Mouse (Mus musculus) megakaryocyte-erythroid progenitor cell, adult 5 weeks (primary cell): ENCODE results near the gene Olfr809. TPM values are rescaled to one million over a fixed set of nuclear protein-coding genes. Genes with fewer than 3 reads are reported as not detected.

Experiments
- polyA plus RNA-seq: library from polyadenylated mRNA; stranded (reverse); fragments of >175 nt; gene quantifications from 2 replicates; pipeline ENCODE4 v1.2.3, GENCODE M21; 2012

The Olfr809 gene
- polyA plus RNA-seq, result not detected in 2 replicates

DNA sequence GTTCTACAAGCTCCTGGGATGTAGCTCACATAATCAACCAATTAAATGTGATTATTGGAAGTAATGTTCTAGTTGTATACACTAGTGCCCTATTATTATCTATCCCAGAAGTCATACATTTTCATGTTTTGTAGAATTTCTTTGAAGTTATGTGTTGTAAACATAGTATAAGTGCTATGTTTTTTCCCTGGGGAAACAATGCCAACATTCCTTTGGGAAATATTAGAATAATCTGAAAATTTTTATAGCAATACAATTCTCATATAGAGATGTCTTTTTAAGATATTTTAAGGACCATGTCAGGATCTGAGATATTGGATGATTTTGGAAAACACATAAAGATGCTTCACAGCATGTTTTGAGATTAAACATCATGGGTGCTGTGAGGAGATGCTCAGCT is at the start of gene Olfr809:
TSS of gene Olfr809 (plus strand) at position 301 of the 400 bp plus-strand sequence.

GRCm38 (mm10) chr10:129729275-129729674 is 45.2 kb upstream of the Olfr809 start, which contains the start of gene Olfr805:
TSS of gene Olfr805 (minus strand) at chr10:129729375.

DNA sequence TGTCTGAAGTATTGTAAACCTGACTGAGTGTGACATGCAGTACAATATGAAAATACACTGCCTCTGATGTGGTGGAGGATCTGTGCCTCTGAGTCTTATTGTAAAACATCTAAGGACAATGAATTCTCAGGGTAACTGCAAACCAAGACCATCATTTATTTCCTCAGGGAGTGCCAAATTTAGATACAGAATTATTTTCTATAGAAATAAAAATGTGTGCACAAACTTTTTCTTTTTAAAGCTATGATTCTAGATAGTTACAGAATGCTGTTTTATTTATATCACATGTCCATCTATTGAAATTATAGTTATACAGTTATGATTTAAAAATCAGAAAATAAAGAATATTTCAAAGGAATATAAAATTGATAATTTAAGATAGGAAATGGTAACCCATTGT is 32.6 kb upstream of the Olfr809 start, which contains the start of gene Olfr806:
TSS of gene Olfr806 (minus strand) at position 101 of the 400 bp plus-strand sequence.

GRCm38 (mm10) chr10:129757693-129758092 is 16.7 kb upstream of the Olfr809 start, which contains the start of gene Olfr807:
TSS of gene Olfr807 (minus strand) at chr10:129757793.

DNA sequence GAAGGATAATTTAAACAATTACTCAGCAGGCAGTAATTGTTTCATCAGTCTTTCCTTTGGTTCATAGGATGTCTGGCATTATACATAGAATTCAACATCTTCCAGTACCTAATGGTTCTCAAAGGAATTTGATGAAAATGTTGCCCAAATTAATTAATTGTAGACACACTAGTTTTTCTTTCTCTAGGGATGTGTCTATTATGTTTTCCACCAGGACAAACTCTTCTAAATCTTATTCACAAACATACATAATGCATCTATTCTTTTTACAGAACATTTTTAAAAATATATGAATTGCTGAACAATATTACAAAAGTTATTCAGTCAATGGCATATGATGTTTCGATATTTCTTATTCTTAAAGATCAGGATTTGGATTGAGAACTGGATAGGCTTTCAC is 9.3 kb upstream of the Olfr809 start, which contains the start of gene Olfr808:
TSS of gene Olfr808 (plus strand) at position 301 of the 400 bp plus-strand sequence.

DNA sequence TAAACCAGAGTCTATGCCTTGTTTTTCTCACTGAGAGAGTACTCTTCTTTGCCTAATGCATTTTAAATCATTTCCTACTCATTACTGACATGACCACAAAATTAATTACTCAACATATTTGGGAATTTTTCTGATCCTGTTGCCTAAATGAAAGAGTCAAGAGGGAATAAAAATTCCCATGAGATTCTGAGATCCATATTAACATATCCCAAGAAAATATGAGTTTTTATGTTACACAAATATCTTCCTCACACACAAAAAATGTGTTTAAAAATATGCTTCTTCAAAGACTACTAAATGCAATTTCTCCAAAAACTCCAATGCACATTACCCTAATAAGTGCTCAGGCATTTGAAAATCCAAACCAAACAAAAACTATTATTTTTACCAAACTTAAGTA is 20.4 kb downstream of the Olfr809 start, which contains the start of gene Olfr810:
TSS of gene Olfr810 (minus strand) at position 101 of the 400 bp plus-strand sequence.

GRCm38 (mm10) chr10:129804296-129804695 is 29.9 kb downstream of the Olfr809 start, which contains the start of gene Olfr811:
TSS of gene Olfr811 (minus strand) at chr10:129804396.

Other genes starting within 250 kb of the Olfr809 start
- gene Olfr792, start 235.5 kb upstream of the Olfr809 start, polyA plus RNA-seq, result not detected in 2 replicates
- not detected in 2 replicates for gene Olfr794, start 207.0 kb upstream of the Olfr809 start, polyA plus RNA-seq
- not detected in 2 replicates for gene Olfr796, start 162.1 kb upstream of the Olfr809 start, polyA plus RNA-seq
- not detected in 2 replicates for gene Olfr798, start 146.7 kb upstream of the Olfr809 start, polyA plus RNA-seq
- gene Olfr799, start 137.2 kb upstream of the Olfr809 start, polyA plus RNA-seq, result not detected in 2 replicates
- not detected in 2 replicates for gene Olfr800, start 116.9 kb upstream of the Olfr809 start, polyA plus RNA-seq
- not detected in 2 replicates for gene Olfr801, start 100.8 kb upstream of the Olfr809 start, polyA plus RNA-seq
- gene Olfr802, start 86.5 kb upstream of the Olfr809 start, polyA plus RNA-seq, result not detected in 2 replicates
- not detected in 2 replicates for gene Olfr803, start 80.4 kb upstream of the Olfr809 start, polyA plus RNA-seq
- not detected in 2 replicates for gene Olfr804, start 71.4 kb upstream of the Olfr809 start, polyA plus RNA-seq
- gene Olfr805, start 45.3 kb upstream of the Olfr809 start, polyA plus RNA-seq, result not detected in 2 replicates
- not detected in 2 replicates for gene Olfr806, start 32.7 kb upstream of the Olfr809 start, polyA plus RNA-seq
- not detected in 2 replicates for gene Olfr807, start 16.8 kb upstream of the Olfr809 start, polyA plus RNA-seq
- gene Olfr808, start 9.2 kb upstream of the Olfr809 start, polyA plus RNA-seq, result 0.02 TPM in 1 of 2 replicates, not detected in the other
- not detected in 2 replicates for gene Olfr810, start 20.3 kb downstream of the Olfr809 start, polyA plus RNA-seq
- not detected in 2 replicates for gene Olfr811, start 29.8 kb downstream of the Olfr809 start, polyA plus RNA-seq
- gene Olfr812, start 71.5 kb downstream of the Olfr809 start, polyA plus RNA-seq, result not detected in 2 replicates
- gene Olfr813, start 80.7 kb downstream of the Olfr809 start, polyA plus RNA-seq, result not detected in 2 replicates
- gene Olfr814, start 105.2 kb downstream of the Olfr809 start, polyA plus RNA-seq, result not detected in 2 replicates
- gene Olfr815, start 131.2 kb downstream of the Olfr809 start, polyA plus RNA-seq, result not detected in 2 replicates
- gene Olfr816, start 141.0 kb downstream of the Olfr809 start, polyA plus RNA-seq, result not detected in 2 replicates
- gene Olfr818, start 174.5 kb downstream of the Olfr809 start, polyA plus RNA-seq, result not detected in 2 replicates
- gene Olfr819, start 192.6 kb downstream of the Olfr809 start, polyA plus RNA-seq, result not detected in 2 replicates
- not detected in 2 replicates for gene Olfr247, start 201.5 kb downstream of the Olfr809 start, polyA plus RNA-seq
- gene Gm10310, start 210.4 kb downstream of the Olfr809 start, polyA plus RNA-seq, result not detected in 2 replicates
- gene Olfr820, start 238.0 kb downstream of the Olfr809 start, polyA plus RNA-seq, result not detected in 2 replicates